Mouse (Mus musculus) forebrain, embryonic 14.5 days (tissue): ENCODE results near the gene Adra1b. TPM values are rescaled to one million over a fixed set of nuclear protein-coding genes. Genes with fewer than 3 reads are reported as not detected.

Experiments used
- ATAC-seq: fragments of 200-750 bp; cut with Nextera tagmentation; 2 replicates; pipeline ENCODE4 v1.8.0; 2017; ENCODE audit warnings: mild to moderate bottlenecking, moderate library complexity
- DNase-seq: peaks from one replicate; pipeline ENCODE4 v3.0.0-alpha.2; 2015; ENCODE audit warnings: low spot score
- H3K27ac ChIP-seq: fragments of 300-500 bp; sonication (generic); 2 replicates; pipeline ENCODE4 v1.5.1; 2014; ENCODE audit warnings: low read depth, mild to moderate bottlenecking, control low read depth, low read length, moderate library complexity
- H3K27me3 ChIP-seq: fragments of 300-500 bp; sonication (generic); replicated peaks from 2 replicates; pipeline ENCODE4 v1.6.1; 2014; ENCODE audit warnings: low read length, control low read depth, mixed read lengths; ENCODE audit not compliant: control insufficient read depth, insufficient read depth
- H3K36me3 ChIP-seq: fragments of 300-500 bp; sonication (generic); 2 replicates; pipeline ENCODE4 v1.6.1; 2014; ENCODE audit warnings: low read length, control low read depth; ENCODE audit not compliant: control insufficient read depth, insufficient read depth
- H3K4me1 ChIP-seq: fragments of 300-500 bp; sonication (generic); 2 replicates; pipeline ENCODE4 v1.6.1; 2014; ENCODE audit warnings: antibody characterized with exemption, low read length, control low read depth; ENCODE audit not compliant: control insufficient read depth, insufficient read depth
- H3K4me2 ChIP-seq: fragments of 300-500 bp; sonication (generic); 2 replicates; pipeline ENCODE4 v1.6.1; 2014; ENCODE audit warnings: mild to moderate bottlenecking, control low read depth, low read length
- H3K4me3 ChIP-seq: fragments of 300-500 bp; sonication (generic); 2 replicates; pipeline ENCODE4 v1.5.1; 2014; ENCODE audit warnings: low read depth, low read length, control low read depth
- H3K9ac ChIP-seq: fragments of 300-500 bp; sonication (generic); 2 replicates; pipeline ENCODE4 v1.6.1; 2014; ENCODE audit warnings: mild to moderate bottlenecking, low read length, control low read depth, moderate library complexity
- H3K9me3 ChIP-seq: fragments of 300-500 bp; sonication (generic); replicated peaks from 2 replicates; pipeline ENCODE4 v1.6.1; 2016; ENCODE audit warnings: low read length, control low read depth, mixed read lengths; ENCODE audit not compliant: control insufficient read depth
- WGBS: fragments of 180-500 bp; shearing (Covaris S2); extraction: QIAGEN DNeasy Blood & Tissue Kit; methylation state at CpG from one replicate; pipeline ENCODE4 v1.1.7; 2014; 5-methylcytosine and 5-hydroxymethylcytosine counted together
- polyA plus RNA-seq: library from polyadenylated mRNA; unstranded; fragments of >200 nt; fragmentation: Nextera tagmentation; extraction: Ambion mirVana; gene quantifications from 2 replicates; pipeline ENCODE4 v1.2.1, GENCODE M21; 2014

Gene Adra1b
- 0.74 and 0.91 TPM in 2 replicates for polyA plus RNA-seq

DNA sequence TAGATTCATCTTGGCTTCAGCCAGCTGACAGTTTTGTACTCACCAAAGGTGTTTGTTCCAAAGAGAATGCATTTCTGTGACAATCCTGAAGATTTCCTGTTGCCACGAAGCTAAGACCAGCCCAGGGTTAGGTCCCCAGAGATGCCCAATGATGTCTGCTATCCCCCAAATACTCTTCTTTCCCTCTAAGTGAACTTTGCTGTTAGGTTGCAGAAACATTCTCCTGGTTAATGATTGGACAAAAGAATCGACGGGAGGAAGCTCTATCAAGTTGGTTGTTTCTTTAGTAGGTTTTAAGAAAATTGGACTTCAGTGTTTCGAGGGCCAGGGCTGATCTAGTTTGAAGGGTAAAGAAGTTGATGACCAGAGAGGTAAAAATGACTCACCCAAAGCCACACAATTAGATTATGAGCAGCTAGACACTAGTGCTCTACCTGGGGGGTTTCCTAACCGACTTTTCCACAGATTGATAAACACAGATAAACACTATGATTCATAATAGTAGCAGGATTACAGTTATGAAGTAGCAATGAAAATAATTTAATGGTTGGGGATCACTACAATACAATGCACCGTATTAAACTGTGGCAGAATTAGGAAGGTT lies at the start of gene Adra1b:
Adra1b (minus strand) TSS at position 160 of the 604 bp plus-strand sequence.
- Histone ChIP-seq H3K4me1 (no peaks in the 10 kb centered on the region), H3K27ac (no peak within 1 kb of the TSS), H3K4me2 (no peak within 1 kb of the TSS), H3K27me3 (no peaks in the 10 kb centered on the region), H3K9me3 (no peaks in the 10 kb centered on the region), H3K4me3 (no peak within 1 kb of the TSS), H3K36me3 (no peaks in the 10 kb centered on the region), H3K9ac (no peak within 1 kb of the TSS)
- DNase-seq (no peak), ATAC-seq (no peak)
- WGBS: 88% methylated on average over 6 of the region's 6 CpGs

DNA sequence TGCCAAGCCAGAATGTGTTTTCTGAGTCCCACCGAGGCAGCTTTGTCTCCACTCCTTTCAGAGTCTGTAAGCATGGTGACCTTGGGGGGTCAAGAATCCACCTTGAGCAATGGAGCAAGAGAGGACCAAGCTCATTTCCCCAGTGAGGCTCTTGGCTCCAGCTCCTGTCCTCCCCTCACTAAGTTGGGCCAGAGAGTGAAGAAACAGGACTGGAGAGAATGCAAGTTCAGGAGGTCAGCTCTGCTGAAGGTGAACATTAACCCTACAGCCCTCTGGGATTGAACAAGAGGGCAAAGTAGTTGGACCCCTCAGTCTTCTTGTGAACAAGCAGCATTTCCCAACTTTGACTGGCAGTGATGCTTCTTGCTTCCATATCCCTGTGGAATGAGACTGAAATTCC lies 49.3 kb upstream of the Adra1b start:
- Histone ChIP-seq H3K36me3 (no peaks in the 10 kb centered on the region), H3K4me1 (no peaks in the 10 kb centered on the region), H3K9me3 (no peaks in the 10 kb centered on the region), H3K27ac (no peak overlapping the region), H3K27me3 (no peaks in the 10 kb centered on the region), H3K4me2 (no peak overlapping the region), H3K9ac (no peak overlapping the region), H3K4me3 (no peak overlapping the region)
- WGBS: 83% methylated on average over 1 of the region's 1 CpGs
- DNase-seq: no peak
- no peak for ATAC-seq

DNA sequence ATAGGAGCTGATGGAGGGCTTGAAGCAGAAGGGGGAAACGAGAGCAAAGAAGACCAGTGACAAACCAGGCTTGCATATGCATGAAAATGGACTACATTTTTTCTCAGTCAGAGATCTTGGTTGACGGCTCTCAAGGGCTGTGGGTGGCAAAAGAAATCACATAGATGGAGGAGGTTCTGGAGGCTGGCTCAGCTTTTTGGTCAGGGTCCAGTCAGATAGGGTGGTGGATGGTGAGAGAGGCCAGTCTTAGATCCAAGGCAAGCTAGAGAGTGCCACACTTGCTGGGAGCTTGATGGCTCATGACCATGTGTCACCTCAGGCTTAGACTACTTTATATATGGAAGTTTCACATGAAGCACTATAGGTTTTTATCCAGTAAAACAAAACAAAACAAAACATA lies 42.8 kb upstream of the Adra1b start:
- ATAC-seq (no peak), DNase-seq (no peak)
- H3K36me3 ChIP-seq: no peaks in the 10 kb centered on the region
- no peaks in the 10 kb centered on the region for H3K9me3 ChIP-seq
- H3K9ac ChIP-seq: no peak overlapping the region
- no peak overlapping the region for H3K27ac ChIP-seq
- no peak overlapping the region for H3K4me3 ChIP-seq
- no peaks in the 10 kb centered on the region for H3K27me3 ChIP-seq
- WGBS: 68% methylated on average over 2 of the region's 2 CpGs
- no peak overlapping the region for H3K4me2 ChIP-seq
- H3K4me1 ChIP-seq: no peaks in the 10 kb centered on the region

- H3K9me3 ChIP-seq: no peaks in the 10 kb centered on the region
- WGBS: 87% methylated on average over 1 of the region's 1 CpGs
- ATAC-seq: no peak
- H3K4me3 ChIP-seq: no peak overlapping the region
- H3K27me3 ChIP-seq: no peaks in the 10 kb centered on the region
- no peak overlapping the region for H3K4me2 ChIP-seq
- no peak for DNase-seq
- no peak overlapping the region for H3K27ac ChIP-seq
- H3K9ac ChIP-seq: no peak overlapping the region
- H3K4me1 ChIP-seq: no peaks in the 10 kb centered on the region
- no peaks in the 10 kb centered on the region for H3K36me3 ChIP-seq
Observed at GRCm38 (mm10) chr11:43943167-43943566, 42.2 kb upstream of the Adra1b start.

GRCm38 (mm10) chr11:43940501-43941202 lies 39.6 kb upstream of the Adra1b start:
- Histone ChIP-seq H3K4me2 (no peak overlapping the region), H3K4me1 (no peaks in the 10 kb centered on the region), H3K27ac (no peak overlapping the region), H3K27me3 (no peaks in the 10 kb centered on the region), H3K9me3 (no peaks in the 10 kb centered on the region), H3K4me3 (no peak overlapping the region), H3K36me3 (no peaks in the 10 kb centered on the region), H3K9ac (no peak overlapping the region)
- DNase-seq (no peak), ATAC-seq (no peak)
- WGBS: 76% methylated on average over 6 of the region's 6 CpGs

- Histone ChIP-seq H3K27ac (no peak overlapping the region), H3K9ac (no peak overlapping the region), H3K4me1 (no peaks in the 10 kb centered on the region), H3K9me3 (no peaks in the 10 kb centered on the region), H3K4me3 (no peak overlapping the region), H3K27me3 (no peaks in the 10 kb centered on the region), H3K36me3 (no peaks in the 10 kb centered on the region), H3K4me2 (no peak overlapping the region)
- WGBS: 89% methylated on average over 2 of the region's 2 CpGs
- ATAC-seq (no peak), DNase-seq (no peak)
Observed at GRCm38 (mm10) chr11:43936023-43936422, 35.0 kb upstream of the Adra1b start.

DNA sequence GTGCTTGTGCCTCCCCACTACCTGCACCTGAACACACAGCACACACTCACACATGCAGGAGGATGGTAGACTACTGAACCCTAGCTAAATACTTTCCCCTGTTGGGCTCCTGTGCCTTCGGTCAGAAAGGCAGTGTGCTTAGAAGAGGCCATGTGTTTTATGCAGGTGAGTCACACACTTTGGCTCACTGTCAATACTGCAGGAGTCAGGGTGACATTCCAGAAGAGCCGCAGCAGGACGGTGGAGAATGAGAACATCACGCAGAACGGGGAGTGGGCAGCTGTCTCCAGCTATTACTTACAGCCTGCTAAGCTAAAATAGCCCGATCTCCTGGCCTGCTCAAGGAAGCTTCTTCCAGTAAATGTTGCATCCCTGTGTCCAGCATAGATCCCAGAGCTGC lies 32.5 kb upstream of the Adra1b start:
- no peaks in the 10 kb centered on the region for H3K27me3 ChIP-seq
- DNase-seq (no peak), ATAC-seq (no peak)
- H3K4me3 ChIP-seq: no peak overlapping the region
- no peak overlapping the region for H3K9ac ChIP-seq
- 86% methylated on average over 6 of the region's 6 CpGs for WGBS
- H3K36me3 ChIP-seq: no peaks in the 10 kb centered on the region
- H3K9me3 ChIP-seq: no peaks in the 10 kb centered on the region
- no peaks in the 10 kb centered on the region for H3K4me1 ChIP-seq
- no peak overlapping the region for H3K27ac ChIP-seq
- no peak overlapping the region for H3K4me2 ChIP-seq

DNA sequence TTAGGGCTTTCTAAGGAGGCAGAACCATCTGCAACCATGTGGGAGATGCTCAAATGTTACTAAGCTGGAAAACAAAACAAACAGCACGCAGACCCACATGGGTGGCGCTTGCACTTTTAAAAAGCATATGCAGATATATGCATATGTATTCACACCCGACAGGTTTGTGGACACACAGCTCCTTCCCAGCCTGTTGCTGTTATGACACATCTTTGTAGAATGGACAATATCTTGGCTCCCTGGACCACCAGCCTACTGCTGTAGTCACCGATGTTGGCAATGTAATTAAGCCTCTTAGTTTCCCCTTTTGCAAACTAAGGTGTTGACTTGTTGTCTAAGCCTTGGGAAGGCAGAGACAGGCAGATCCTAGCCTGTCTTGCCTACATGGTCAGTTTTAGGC lies 32.0 kb upstream of the Adra1b start:
- no peak overlapping the region for H3K27ac ChIP-seq
- H3K9me3 ChIP-seq: no peaks in the 10 kb centered on the region
- no peaks in the 10 kb centered on the region for H3K27me3 ChIP-seq
- no peak overlapping the region for H3K4me2 ChIP-seq
- 73% methylated on average over 4 of the region's 4 CpGs for WGBS
- no peaks in the 10 kb centered on the region for H3K36me3 ChIP-seq
- H3K4me1 ChIP-seq: no peaks in the 10 kb centered on the region
- DNase-seq (peak; percentile 19), ATAC-seq (peak; percentile 42; the same call in 1 of the 2 replicates)
- no peak overlapping the region for H3K9ac ChIP-seq
- no peak overlapping the region for H3K4me3 ChIP-seq

GRCm38 (mm10) chr11:43930191-43930590 lies 29.2 kb upstream of the Adra1b start:
- Histone ChIP-seq H3K27ac (no peak overlapping the region), H3K27me3 (no peaks in the 10 kb centered on the region), H3K4me1 (peaks cover 4% of the 10 kb centered on the region; the same call in 1 of the 2 replicates), H3K9ac (no peak overlapping the region), H3K4me3 (no peak overlapping the region), H3K36me3 (no peaks in the 10 kb centered on the region), H3K9me3 (no peaks in the 10 kb centered on the region), H3K4me2 (no peak overlapping the region)
- ATAC-seq (no peak), DNase-seq (no peak)
- WGBS: 89% methylated on average over 2 of the region's 2 CpGs
